Mouse (Mus musculus) liver, embryonic 16.5 days (tissue): Measurements from ENCODE around the gene Rtn4ip1. TPM values are rescaled to one million over a fixed set of nuclear protein-coding genes. Genes with fewer than 3 reads are reported as not detected.

Experiments
- ATAC-seq: fragments of 200-750 bp; cut with Nextera tagmentation; 2 replicates; pipeline ENCODE4 v1.8.0; 2017; ENCODE audit warnings: low read depth, mild to moderate bottlenecking, moderate number of reproducible peaks, moderate library complexity
- H3K27ac ChIP-seq: fragments of 300-500 bp; sonication (generic); 2 replicates; pipeline ENCODE4 v1.5.1; 2014; ENCODE audit warnings: mild to moderate bottlenecking, low read length
- H3K27me3 ChIP-seq: fragments of 300-500 bp; sonication (generic); 2 replicates; pipeline ENCODE4 v1.6.1; 2014; ENCODE audit warnings: low read depth, low read length, mixed read lengths; ENCODE audit not compliant: control insufficient read depth, insufficient read depth
- H3K36me3 ChIP-seq: fragments of 300-500 bp; sonication (generic); 2 replicates; pipeline ENCODE4 v1.6.1; 2014; ENCODE audit warnings: mild to moderate bottlenecking; ENCODE audit not compliant: control insufficient read depth, insufficient read depth
- H3K4me1 ChIP-seq: fragments of 300-500 bp; sonication (generic); 2 replicates; pipeline ENCODE4 v1.6.1; 2014; ENCODE audit warnings: low read depth, low read length, mixed read lengths; ENCODE audit not compliant: control insufficient read depth
- H3K4me2 ChIP-seq: fragments of 300-500 bp; sonication (generic); 2 replicates; pipeline ENCODE4 v1.6.1; 2014; ENCODE audit warnings: low read depth, low read length, mixed read lengths
- H3K4me3 ChIP-seq: fragments of 300-500 bp; sonication (generic); 2 replicates; pipeline ENCODE4 v1.5.1; 2014; ENCODE audit warnings: low read depth, mild to moderate bottlenecking, low read length
- H3K9ac ChIP-seq: fragments of 300-500 bp; sonication (generic); 2 replicates; pipeline ENCODE4 v1.6.1; 2014; ENCODE audit warnings: low read depth, low read length
- H3K9me3 ChIP-seq: fragments of 300-500 bp; sonication (generic); replicated peaks from 2 replicates; pipeline ENCODE4 v1.6.1; 2016; ENCODE audit warnings: low read length; ENCODE audit not compliant: control insufficient read depth
- WGBS: fragments of 180-500 bp; shearing (Covaris S2); extraction: QIAGEN DNeasy Blood & Tissue Kit; methylation state at CpG from one replicate; pipeline ENCODE4 v1.1.7; 2014; ENCODE audit not compliant: insufficient replicate concordance; 5-methylcytosine and 5-hydroxymethylcytosine counted together
- polyA plus RNA-seq: library from polyadenylated mRNA; unstranded; fragments of >200 nt; fragmentation: Nextera tagmentation; extraction: Ambion mirVana; gene quantifications from 2 replicates; pipeline ENCODE4 v1.2.1, GENCODE M21; 2015

The Rtn4ip1 gene
- polyA plus RNA-seq, 1 experiment from 2014 or later: 7.9 TPM

GRCm38 (mm10) chr10:43896065-43896464, 5.5 kb upstream of the Rtn4ip1 start:
- Histone ChIP-seq H3K36me3 (no peaks in the 10 kb centered on the region), H3K9ac (no peak overlapping the region), H3K27me3 (no peaks in the 10 kb centered on the region), H3K4me3 (no peak overlapping the region), H3K4me1 (peaks cover 3% of the 10 kb centered on the region; the same call in 1 of the 2 replicates), H3K9me3 (no peaks in the 10 kb centered on the region), H3K4me2 (no peak overlapping the region), H3K27ac (no peak overlapping the region)
- peak; percentile 71 for ATAC-seq
- 85% methylated on average over 8 of the region's 8 CpGs for WGBS

- ATAC-seq: no peak
- WGBS: 78% methylated on average over 7 of the region's 7 CpGs
- Histone ChIP-seq H3K36me3 (no peaks in the 10 kb centered on the region), H3K9ac (no peak overlapping the region), H3K4me2 (no peak overlapping the region), H3K4me3 (no peak overlapping the region), H3K9me3 (no peaks in the 10 kb centered on the region), H3K27me3 (no peaks in the 10 kb centered on the region), H3K4me1 (peaks cover 10% of the 10 kb centered on the region), H3K27ac (no peak overlapping the region)
These were observed 3.3 kb upstream of the Rtn4ip1 start for GRCm38 (mm10) chr10:43898276-43898675.

- no peak overlapping the region for H3K27ac ChIP-seq
- ATAC-seq: peak; percentile 42
- 5% methylated on average over 30 of the region's 30 CpGs for WGBS
These were observed 580 bp upstream of the Rtn4ip1 start for GRCm38 (mm10) chr10:43900883-43901570.

GRCm38 (mm10) chr10:43904569-43904968, 3.0 kb downstream of the Rtn4ip1 start:
- no peak for ATAC-seq
- Histone ChIP-seq H3K4me2 (no peak overlapping the region), H3K27me3 (no peaks in the 10 kb centered on the region)

More at GRCm38 (mm10) chr10:43900883-43901570, 580 bp upstream of the Rtn4ip1 start:
- Histone ChIP-seq H3K4me1 (peaks cover 10% of the 10 kb centered on the region), H3K27me3 (no peaks in the 10 kb centered on the region), H3K4me2 (peak overlapping the region; percentile 87), H3K36me3 (no peaks in the 10 kb centered on the region), H3K4me3 (peak overlapping the region; percentile 87), H3K9me3 (no peaks in the 10 kb centered on the region), H3K9ac (peak overlapping the region; percentile 70)

GRCm38 (mm10) chr10:43910032-43910872, 8.6 kb downstream of the Rtn4ip1 start:
- H3K36me3 ChIP-seq: no peaks in the 10 kb centered on the region
- H3K9me3 ChIP-seq: no peaks in the 10 kb centered on the region
- H3K4me3 ChIP-seq: no peak overlapping the region
- H3K27ac ChIP-seq: no peak overlapping the region
- H3K27me3 ChIP-seq: no peaks in the 10 kb centered on the region
- H3K4me1 ChIP-seq: no peaks in the 10 kb centered on the region
- ATAC-seq: no peak
- H3K9ac ChIP-seq: no peak overlapping the region
- 63% methylated on average over 12 of the region's 12 CpGs for WGBS
- no peak overlapping the region for H3K4me2 ChIP-seq

More at GRCm38 (mm10) chr10:43904569-43904968, 3.0 kb downstream of the Rtn4ip1 start:
- WGBS: 83% methylated on average over 1 of the region's 1 CpGs
- H3K9ac ChIP-seq: no peak overlapping the region
- no peak overlapping the region for H3K27ac ChIP-seq
- no peaks in the 10 kb centered on the region for H3K36me3 ChIP-seq
- no peak overlapping the region for H3K4me3 ChIP-seq
- peaks cover 10% of the 10 kb centered on the region for H3K4me1 ChIP-seq
- H3K9me3 ChIP-seq: no peaks in the 10 kb centered on the region

- Histone ChIP-seq H3K9me3 (no peaks in the 10 kb centered on the region), H3K9ac (no peak overlapping the region), H3K4me1 (no peaks in the 10 kb centered on the region), H3K4me2 (no peak overlapping the region), H3K27ac (no peak overlapping the region), H3K4me3 (no peak overlapping the region), H3K27me3 (no peaks in the 10 kb centered on the region), H3K36me3 (no peaks in the 10 kb centered on the region)
- no peak for ATAC-seq
- 62% methylated on average over 8 of the region's 8 CpGs for WGBS
These were observed 9.2 kb downstream of the Rtn4ip1 start for GRCm38 (mm10) chr10:43910873-43911142.

- Histone ChIP-seq H3K4me3 (no peak overlapping the region), H3K4me1 (no peaks in the 10 kb centered on the region), H3K4me2 (no peak overlapping the region), H3K27me3 (no peaks in the 10 kb centered on the region), H3K9ac (no peak overlapping the region), H3K9me3 (no peaks in the 10 kb centered on the region), H3K27ac (no peak overlapping the region), H3K36me3 (no peaks in the 10 kb centered on the region)
- no peak for ATAC-seq
- 18% methylated on average over 3 of the region's 3 CpGs for WGBS
These were observed 10.6 kb downstream of the Rtn4ip1 start for GRCm38 (mm10) chr10:43912236-43912635.

- H3K27me3 ChIP-seq: no peaks in the 10 kb centered on the region
- WGBS: 77% methylated on average over 12 of the region's 12 CpGs
- H3K4me2 ChIP-seq: no peak overlapping the region
- no peak overlapping the region for H3K9ac ChIP-seq
- no peaks in the 10 kb centered on the region for H3K4me1 ChIP-seq
- H3K36me3 ChIP-seq: no peaks in the 10 kb centered on the region
- no peak overlapping the region for H3K27ac ChIP-seq
- H3K9me3 ChIP-seq: no peaks in the 10 kb centered on the region
- ATAC-seq: no peak
- no peak overlapping the region for H3K4me3 ChIP-seq
These were observed 14.6 kb downstream of the Rtn4ip1 start for GRCm38 (mm10) chr10:43916181-43916580.

GRCm38 (mm10) chr10:43916737-43917136, 15.1 kb downstream of the Rtn4ip1 start:
- no peaks in the 10 kb centered on the region for H3K36me3 ChIP-seq
- H3K27ac ChIP-seq: no peak overlapping the region
- no peak overlapping the region for H3K9ac ChIP-seq
- 28% methylated on average over 2 of the region's 2 CpGs for WGBS
- H3K4me1 ChIP-seq: no peaks in the 10 kb centered on the region
- H3K9me3 ChIP-seq: no peaks in the 10 kb centered on the region
- ATAC-seq: no peak
- H3K4me3 ChIP-seq: no peak overlapping the region
- H3K27me3 ChIP-seq: no peaks in the 10 kb centered on the region
- no peak overlapping the region for H3K4me2 ChIP-seq
